Mouse (Mus musculus) left cerebral cortex, postnatal 36 days (tissue): ENCODE measurements at regions not wholly inside any gene's neighbourhood (a gene's known extent, or its start where the extent isn't known, plus 50 kb on each side); places are given as distances from the start of the nearest gene placed in this dataset.

ENCODE experiments used
- DNase-seq, 2 experiments: peaks; one replicate each; pipeline ENCODE4 v3.0.0; 2021 to 2022; ENCODE audit warnings: low spot score in 2 of 2, mixed read lengths in 1 of 2
- intact Hi-C: fragments of 180-260 bp; cut with DNase I; formaldehyde crosslinking; loops from one replicate; pipeline ENCODE4 v1.15.1; 2025

DNA sequence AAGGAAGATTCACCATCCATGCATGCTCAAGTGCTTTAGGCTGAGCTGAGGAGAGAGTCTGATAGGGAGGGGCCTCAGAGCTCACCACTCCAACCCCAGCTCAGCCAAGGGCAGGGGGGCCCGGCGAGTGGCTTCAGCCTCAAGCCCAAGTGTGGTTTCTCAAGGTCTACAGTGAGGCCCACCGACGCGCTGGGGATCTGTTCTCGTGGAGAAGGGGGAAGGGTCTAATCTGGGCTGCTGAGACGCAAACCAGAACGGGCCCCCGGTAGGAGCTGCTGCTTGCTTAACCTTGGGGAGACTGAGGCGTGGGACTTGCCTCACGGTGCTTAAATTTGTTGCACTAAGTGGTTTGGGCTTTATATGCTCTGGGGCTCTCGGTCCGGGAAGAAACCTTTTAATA, 70.9 kb downstream of the Asb1 start:
- intact Hi-C loops: no loop called here
- no peak for DNase-seq

DNA sequence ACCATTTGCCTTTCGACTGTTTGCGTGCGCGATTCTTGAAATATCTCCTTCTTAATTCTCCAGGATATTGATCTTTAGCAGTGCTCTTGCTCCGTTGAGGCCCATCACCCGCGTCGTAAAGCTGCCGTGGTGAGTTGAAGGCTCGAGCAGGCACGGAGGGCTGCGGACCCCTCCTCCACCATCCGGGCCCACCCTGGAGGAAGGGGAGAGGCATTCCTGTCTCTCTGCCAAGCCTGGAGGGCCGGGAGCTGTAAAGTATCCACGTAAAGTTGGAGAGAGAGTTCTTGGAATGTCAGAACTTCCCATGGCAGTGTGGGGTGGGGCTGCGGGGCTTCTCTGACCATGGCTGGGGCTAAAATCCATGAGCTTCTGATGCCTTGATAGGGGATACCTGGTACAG, 71.3 kb downstream of the Asb1 start:
- no peak for DNase-seq
- intact Hi-C loops: no loop called here

DNA sequence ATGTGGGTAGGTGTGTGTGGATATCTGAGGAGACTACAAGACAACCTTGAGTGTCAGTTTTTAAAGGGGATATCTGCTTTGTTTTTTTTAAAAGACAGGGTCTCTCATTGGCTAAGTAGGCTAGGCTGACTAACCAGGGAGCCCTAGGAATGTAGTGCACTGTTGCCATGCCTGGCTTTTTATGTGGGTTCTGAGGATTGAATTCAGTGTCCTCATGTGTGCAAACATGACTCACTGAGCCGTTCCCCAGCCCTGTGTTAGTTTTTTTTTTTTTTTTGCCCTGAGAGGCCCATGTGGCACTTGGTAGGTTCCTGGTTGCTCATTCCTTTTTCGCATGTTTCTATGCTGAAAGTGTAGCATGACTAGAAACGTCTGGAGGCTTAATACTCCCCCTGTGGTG, 72.6 kb downstream of the Asb1 start:
- intact Hi-C loops: no loop called here
- DNase-seq: no peak

DNA sequence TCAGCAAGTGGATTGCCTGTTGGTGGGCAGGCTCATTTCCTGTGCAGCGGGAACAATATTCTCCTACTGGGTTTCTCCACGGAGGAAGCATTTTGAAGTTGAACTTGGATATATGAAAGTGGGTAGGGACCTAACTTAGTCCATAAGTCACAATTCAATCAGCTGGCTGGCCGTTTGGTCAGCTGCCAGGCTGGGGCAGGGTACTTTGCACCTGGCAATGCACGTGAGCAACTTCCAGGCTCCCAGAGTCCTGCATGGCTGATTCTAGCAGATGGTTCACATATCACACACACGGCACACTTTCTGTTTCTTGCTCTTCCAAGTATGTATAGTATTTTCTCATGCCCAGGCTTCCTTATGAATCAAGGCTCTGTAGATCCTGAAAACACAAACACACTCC, 75.1 kb downstream of the Asb1 start:
- no peak for DNase-seq
- intact Hi-C loops: no loop called here

DNA sequence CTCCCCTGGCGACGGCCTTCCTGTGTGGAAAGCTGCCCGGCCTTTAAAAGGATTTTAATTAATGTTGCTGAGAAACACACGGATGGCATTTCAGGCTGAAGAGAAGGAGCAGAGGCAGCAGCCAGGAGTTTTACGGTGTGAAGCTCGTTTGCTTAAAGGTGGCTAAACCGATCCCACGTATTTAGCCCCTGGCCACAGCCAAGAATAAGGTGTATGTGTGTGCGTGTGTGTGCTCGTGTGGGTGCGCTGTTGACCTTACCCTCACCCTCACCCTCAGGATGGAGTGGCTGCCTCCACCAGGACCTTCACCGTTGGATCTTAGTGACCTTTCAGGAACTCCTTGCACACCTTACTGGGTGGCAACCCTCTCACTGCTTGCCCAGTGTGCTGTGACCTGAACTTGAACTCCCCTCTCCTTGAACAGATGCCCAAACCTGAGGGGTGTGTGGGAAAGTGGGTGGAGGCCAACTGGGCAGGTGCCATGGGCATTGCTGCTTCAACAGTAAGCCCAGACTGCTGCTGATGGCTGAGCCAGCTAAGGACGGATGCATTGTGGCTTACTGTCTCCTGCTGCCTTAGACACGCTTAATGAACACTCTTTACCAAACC, 78.3 kb downstream of the Asb1 start:
- no peak for DNase-seq
- intact Hi-C loops: no loop called here

DNA sequence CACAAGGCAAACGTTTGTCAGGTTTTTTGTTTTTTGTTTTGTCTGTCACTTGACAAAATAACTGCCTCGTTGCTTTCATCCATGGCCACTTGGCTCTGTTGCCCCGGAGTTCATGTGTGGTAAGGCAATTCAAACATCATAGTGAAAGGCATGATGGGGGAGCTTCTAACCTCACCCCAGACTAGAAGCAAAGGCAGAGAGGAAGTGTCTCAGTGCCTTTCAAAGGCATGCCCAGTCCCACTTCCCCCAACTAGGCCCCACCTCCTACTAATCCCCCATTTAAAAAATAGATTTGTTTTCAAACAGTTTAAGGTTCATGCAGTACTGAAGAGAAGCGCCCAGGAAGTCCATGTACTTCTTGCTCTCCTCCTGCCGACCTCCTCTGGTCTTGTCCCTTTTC, 80.8 kb downstream of the Asb1 start:
- intact Hi-C loops: no loop called here
- DNase-seq: no peak

DNA sequence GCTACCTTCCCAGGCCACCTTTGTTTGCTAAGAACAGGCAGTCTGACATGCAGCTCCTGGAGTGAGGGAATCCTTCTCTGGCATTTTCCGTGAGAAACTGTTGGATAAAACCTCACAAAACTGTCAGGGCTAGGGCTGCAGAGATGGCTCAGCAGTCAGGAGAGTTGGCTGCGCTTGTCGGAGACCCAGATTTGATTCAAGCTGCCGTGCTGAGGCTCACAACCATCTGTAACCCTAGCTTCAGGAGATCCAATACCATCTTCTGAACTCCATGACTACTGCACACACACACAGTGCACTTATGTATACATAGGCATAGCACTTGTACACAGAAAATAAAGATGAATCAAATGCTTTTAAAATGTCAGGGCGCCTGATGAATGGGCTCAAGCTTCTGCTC, 82.5 kb downstream of the Asb1 start:
- intact Hi-C loops: no loop called here
- no peak for DNase-seq

DNA sequence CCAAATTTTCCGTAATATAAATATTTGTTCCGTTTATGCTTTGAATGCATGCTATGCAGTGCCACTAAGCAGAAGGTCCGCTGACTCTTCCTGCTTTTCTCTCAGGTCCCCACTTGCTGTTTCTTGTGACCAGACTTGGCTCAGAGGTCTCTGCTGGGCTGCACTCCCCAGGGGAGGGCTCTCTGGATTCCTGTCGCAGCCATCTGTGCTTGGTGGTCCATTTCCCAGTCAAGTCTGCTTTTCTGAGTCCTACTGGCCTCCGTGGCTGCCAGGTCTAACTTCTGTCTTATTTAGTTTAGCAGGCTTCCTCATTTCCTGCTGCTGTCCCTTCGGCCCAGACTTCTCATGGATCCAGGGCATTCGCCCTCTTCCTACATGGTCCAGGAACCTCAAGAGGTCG, 83.7 kb downstream of the Asb1 start:
- intact Hi-C loops: no loop called here
- DNase-seq: no peak

DNA sequence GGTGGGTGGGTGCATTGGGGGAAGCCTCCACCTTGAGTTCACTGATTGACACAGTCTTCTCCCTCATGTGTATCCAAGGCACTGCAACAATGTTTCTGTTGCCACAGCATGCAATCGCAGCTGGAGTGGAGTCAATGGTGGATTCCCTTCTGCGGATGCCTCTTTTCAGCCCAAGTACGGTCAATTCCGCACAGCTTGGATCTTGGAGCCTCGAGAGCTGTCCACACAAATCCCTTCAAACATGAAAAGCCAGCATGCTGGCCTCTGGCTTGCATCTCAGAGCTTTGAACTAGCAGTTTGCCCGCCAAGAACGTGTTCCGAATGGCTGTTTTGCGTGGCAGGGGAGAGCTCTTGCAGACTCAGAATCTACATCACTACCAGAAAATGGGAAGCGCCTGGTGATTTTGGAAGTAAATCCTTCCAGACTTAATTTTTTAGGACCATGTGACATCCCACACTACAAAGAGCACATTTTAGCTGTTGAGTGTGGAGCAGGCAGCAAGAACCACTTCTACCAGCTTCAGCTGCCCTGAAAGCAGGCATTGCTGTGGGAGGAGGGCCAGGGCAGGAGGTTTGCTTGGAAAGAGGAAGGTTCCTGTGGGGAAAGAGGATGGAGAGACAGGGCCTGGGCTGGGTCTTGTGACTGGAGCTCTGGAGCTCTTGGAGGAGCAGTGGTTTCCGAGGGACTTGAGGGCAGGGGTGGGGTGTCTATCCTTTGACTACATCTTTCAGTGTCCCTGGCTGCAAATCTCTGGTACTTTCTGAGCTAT, 84.4 kb downstream of the Asb1 start:
- DNase-seq: no peak
- intact Hi-C loops: no loop called here

DNA sequence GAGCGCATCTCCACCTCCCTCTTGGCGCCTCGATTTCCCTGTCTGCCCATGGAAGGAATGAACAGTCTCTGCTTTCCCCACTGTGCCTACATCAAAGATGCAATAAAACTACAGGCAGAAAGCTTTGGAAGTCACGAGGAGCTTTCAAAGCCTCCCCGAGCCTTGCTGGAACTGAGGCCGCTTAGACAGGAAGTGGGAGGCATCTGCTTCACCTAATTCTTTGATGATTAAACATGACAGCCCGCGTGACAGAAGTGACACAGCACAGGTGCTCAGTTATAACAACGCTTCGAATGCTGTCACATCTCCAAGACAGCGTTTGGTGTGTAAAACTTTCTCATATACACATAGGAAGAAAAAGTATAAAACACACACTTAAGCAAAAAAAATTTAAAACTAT, 85.7 kb downstream of the Asb1 start:
- no peak for DNase-seq
- intact Hi-C loops: no loop called here

DNA sequence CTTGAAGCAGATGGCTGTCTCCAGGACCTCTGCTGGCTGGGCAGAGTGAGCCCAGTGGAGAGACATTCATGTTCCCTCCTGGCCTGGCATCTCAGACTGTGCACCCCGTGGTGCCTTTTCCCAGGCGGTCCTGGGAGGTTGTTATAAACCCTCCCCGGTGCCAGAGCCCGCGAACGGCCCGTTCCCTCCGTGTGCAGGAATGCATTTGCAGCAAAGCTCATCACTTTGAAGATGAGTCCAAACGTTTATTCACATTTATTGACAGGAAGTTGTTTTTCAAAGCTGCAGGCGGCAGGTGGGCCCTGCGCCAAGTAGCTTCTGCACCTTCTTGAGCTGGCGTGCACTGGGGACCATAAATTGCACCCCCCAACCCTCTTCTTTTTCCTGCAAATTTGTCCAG, 89.9 kb downstream of the Asb1 start:
- intact Hi-C loops: no loop called here
- DNase-seq: no peak

DNA sequence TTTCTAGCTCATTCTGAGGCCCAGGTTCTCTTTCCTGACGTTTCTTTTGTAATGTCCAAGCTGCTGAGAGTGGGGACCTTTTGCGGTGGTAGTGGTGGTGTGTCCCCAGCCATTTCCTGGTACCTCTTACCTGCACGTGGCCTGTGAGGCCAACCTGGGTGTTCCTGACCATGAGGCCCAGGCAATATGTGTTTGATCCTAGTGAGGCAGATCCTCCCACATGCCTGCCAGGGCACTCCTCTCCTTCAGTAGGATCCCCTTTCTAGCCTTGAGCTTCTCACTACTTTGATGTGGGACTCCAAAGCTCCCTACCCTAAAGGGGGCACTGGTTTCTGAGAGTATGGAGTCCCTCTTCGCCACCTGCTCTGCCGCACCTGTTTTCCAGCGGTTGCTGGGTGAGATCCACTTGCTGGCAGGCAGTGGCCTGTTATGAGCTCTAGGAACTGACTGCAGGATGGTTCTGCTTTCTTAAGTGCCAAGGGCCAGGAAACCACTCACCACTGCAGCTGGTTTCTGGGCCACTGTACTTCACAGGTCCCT, 90.6 kb downstream of the Asb1 start:
- DNase-seq: no peak
- intact Hi-C loops: no loop called here

DNA sequence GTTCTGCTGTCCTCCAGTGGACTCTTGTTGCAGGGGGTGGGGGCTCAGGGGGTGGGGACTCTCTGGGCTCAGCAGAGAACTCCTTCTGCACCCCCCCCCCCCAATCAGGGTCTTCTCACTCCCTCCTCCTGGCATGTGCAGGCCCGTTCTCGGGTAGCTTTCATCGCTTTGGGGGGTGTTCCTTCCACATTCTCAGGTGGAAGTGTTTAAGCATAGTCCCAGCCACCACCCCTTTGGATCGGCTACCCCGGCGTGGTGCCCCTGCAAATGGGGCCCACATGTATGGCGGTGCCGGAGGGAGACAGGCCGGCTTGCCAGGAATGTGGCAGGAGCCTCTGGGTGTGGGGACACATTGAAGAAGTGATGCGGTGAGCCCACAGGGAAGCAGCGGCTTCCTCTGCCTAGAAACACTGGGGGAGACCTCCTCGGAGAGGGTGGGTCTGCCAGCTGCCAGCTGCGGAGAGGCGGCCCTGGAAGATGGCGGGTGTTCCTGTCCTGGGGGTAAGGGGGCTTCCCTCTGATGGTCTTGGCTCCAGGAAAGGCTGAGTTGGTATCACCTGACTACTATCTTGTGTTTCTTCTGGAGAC, 92.7 kb downstream of the Asb1 start:
- DNase-seq: no peak
- intact Hi-C loops: no loop called here

DNA sequence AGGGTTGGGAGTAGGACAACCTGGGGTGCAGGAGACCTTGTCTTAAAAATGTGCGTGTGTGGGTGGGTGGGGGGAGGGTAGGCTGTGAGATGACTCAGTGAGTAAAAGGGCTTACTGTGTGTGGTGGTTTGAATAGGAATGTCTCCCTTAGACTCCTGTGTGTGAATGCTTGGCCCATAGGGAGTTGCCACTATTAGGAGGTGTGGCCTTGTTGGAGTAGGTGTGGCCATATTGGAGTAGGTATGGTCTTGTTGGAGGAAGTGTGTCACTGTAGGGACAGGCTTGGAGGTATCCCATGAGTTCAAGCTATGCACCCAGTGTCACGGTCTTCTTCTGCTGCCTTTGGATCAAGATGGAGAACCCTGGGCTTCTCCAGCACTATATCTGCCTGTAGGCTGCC, 96.2 kb downstream of the Asb1 start:
- intact Hi-C loops: no loop called here
- no peak for DNase-seq

DNA sequence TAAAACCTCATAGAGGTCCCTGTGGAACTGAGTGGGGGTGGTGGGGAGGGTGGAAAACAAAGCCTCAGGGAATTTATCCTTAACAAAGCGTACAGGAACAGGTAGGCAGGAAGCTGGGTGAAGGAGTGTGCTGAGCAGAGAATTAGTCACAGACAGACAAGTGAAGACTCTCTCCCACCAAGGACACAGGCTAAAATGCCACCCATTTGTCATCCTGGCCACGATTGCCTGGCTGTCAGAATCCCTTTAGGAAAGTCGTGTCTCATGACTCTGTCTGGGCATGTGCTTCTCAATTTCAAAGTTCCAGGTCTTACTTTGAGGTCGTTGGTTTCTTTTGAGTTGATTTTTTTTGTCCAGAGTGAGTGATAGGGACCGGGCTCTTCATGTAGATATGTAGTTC, 100.2 kb downstream of the Asb1 start:
- DNase-seq: no peak
- intact Hi-C loops: no loop called here

DNA sequence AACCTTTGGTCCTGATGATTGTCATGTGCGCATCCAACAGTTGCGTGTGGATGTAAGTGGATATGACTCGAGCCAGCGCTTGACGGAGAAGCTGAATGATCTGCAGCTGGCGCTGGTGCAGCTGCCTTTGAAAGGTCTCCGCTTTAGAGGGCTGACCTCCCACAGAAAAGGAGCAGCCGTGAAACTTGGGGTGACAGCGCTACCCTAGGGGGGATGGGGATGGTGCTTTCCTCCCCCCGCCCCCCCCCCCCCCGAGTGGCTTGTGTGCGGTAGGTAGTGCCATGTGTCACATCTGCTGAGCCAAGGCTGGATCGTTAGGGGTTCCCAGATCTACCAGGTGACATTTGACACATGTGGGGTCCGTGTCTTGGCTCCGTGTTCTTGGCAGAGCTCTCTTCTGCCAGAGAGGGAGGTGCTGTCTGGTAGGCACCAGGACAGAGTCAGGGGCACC, 118.7 kb downstream of the Asb1 start:
- intact Hi-C loops: no loop called here
- DNase-seq: no peak

DNA sequence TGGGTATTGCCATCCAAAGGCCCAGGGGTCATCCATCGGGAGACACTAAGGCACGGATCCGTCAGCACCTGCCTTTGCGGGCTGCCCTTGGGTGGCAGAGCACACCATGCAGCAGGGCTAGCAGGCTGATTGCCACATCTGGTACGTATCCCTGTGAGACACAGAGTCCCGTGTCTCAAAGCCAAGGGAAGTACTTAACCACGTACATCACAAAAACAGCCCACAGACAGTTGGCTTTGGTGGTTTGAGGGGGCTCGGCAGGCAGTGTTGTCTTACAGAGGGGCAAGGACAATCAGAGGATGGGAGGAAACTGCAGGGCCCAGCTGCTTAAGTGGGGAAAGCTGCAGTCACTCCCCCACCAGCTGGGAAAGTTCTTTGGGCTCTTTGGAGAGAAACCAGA, 119.1 kb downstream of the Asb1 start:
- no peak for DNase-seq
- intact Hi-C loops: no loop called here

DNA sequence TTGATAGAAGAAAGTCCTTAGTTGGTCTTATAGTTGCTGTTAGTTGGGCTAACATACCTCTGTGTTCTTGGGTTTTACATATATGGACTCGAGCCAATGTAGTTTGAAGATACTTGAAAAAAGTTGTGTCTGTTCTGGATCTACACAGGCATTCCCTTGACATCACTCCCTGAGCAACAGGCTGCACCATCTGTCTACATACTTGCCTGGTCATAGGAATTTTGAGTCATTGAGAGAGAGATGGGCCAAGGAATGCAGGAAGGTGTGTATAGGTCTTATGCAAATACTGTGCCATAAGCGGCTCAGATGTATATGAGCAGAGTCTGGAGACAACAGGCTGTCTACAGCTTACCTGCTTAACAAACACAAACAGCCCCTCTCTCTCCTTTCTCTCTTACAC, 122.9 kb downstream of the Asb1 start:
- intact Hi-C loops: no loop called here
- no peak for DNase-seq

DNA sequence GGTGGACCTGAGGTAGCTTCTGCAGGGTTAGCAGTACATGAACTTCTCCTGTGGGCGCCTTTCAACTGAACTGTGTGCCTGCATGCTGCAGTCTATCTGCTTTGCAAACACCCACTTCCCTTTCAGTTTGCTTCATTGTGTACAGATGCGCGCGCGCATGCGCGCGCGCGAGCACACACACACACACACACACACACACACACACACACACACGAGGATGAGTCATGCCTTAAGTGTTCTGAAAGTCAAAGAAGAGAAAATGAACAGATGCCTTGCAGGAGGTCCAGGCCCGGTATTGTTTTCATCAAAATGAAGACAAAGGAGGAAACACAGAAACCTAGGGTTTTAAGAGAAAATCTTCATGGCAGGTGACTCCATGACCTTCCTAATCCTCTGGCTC, 124.3 kb downstream of the Asb1 start:
- intact Hi-C loops: no loop called here

DNA sequence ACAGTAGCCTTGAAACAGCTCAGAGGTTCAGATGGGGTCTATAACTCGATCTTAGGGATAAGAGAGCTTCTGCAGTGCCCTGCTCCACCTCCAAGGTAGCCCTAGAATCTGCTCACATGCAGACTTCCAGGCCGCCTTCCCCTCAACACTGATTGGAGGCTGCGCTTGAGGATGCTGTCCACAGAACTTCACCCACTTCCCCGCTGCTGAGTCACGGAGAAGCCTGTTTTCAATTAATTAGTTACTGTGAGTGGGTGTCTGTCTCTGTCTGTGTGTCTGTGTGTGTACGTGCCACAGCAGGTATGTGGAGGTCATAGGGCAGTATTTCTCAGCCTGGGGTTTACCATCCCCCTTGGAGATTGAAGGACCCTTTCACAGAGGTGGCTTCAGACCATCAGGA, 128.2 kb downstream of the Asb1 start:
- intact Hi-C loops: no loop called here
- DNase-seq: no peak

More for the DNA sequence above, 124.3 kb downstream of the Asb1 start:
- DNase-seq: no peak

DNA sequence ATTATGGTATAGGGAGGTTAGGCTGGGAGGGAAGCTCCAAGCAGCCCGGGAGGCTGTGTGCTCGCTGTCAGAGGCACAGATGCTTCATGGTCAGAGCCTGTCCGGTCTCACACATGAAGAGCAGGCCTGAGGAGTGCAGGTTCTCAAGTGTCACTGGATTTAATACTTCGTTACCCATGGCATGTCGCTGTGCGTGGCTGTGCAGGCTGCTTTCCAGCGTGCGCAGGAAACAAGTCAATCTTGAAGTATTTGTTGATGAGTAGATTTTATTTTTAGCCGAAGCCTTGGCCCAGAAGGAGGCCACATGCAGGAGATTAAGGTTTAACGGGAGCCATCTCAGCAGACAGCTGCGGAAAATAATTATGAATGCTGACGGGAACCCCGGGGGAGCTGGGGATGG, 130.3 kb upstream of the Twist2 start:
- intact Hi-C loops: no loop called here
- no peak for DNase-seq
